Mouse (Mus musculus) adrenal gland, postnatal 14 days (tissue): ENCODE measurements around the gene Fkbp8. TPM values are rescaled to one million over a fixed set of nuclear protein-coding genes. Genes with fewer than 3 reads are reported as not detected.
A peak's percentile ranks its signal among the peaks of the same experiment; 100 is the strongest.
"Not testable (repeated sequence)": the region's sequence is repeated elsewhere in the genome, so short reads cannot be mapped to it uniquely, and the experiment has no call there.

ENCODE experiments used
- DNase-seq: peaks from one replicate; pipeline ENCODE4 v3.0.0; 2021; ENCODE audit warnings: mixed read lengths
- total RNA-seq: library from RNA; stranded (reverse); gene quantifications from 2 replicates; pipeline ENCODE4 v1.2.3, GENCODE M21; 2021

Fkbp8 gene
- total RNA-seq, 1 experiment from 2014 or later = 235 TPM

- no peak for DNase-seq
Measured at GRCm38 (mm10) chr8:70501820-70502529, 25.5 kb upstream of the Fkbp8 start.

DNA sequence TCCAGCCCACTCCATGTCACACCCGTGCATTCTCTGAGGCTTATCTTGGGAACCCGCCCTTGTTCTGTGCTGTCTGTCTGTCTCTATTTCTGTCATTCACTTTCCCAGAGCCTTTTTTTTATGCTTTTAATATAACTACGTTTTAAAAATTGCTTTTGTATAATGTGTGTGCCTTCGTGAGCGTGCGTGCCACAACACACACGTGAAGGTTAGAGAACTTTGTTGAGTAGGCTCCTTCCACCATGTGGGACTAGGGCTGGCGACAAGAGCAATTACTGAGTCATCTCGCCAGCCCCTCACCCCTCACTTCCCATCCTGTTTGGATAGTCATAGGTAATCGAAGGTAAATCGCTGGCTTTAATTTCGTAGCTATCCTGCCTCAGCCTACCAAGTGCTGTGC, 25.0 kb upstream of the Fkbp8 start:
- no peak for DNase-seq

DNA sequence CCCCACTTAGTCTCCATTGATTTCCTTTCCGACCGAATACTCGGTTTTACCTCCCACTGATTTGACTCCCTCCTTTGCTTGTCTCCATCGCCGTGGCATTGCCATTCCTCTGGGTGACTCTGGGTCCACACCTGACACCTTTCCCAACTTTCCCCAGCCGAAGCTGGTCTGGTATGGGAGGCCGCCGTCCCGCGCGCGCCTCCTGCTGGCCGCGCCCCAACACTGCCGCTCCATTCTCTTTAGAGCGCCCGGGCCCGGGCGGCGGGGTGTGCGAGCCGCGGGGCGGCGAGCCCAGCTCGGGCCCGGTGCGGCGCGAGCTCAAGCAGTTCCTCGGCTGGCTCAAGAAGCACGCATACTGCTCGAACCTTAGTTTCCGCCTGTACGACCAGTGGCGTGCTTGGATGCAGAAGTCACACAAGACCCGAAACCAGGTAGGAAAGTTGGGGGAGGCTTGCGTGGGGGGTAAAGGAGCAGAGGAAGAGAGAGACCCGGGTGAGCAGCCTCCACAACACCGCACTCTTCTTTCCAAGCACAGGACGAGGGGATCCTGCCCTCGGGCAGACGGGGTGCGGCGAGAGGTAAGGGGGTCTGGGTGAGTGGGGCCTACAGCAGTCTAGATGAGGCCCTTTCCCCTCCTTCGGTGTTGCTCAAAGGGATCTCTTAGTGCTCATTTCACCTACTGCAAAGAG, 24.3 kb upstream of the Fkbp8 start:
- DNase-seq = peak; percentile 80

DNA sequence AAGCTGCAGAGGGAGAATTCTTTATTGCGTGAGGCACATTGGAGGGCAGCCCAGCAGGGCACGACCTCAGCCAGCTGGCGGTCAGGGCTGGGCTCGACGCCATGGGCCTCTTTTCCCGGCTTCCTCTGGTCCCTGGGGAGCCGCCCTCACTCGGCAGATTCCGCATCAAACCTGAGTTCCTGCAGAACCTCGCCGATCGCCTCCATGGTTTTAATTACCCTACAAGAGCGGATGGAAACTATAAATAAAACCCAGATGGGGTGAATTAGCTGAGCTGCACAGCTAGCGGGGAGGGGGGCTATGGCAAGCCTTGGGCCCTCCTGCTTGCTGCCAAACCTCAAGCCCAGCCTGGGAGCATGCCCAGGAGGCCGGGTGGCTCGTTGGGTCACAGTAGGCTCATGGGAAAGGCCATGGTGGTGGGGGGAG, 23.2 kb upstream of the Fkbp8 start:
- DNase-seq = peak; percentile 81

DNA sequence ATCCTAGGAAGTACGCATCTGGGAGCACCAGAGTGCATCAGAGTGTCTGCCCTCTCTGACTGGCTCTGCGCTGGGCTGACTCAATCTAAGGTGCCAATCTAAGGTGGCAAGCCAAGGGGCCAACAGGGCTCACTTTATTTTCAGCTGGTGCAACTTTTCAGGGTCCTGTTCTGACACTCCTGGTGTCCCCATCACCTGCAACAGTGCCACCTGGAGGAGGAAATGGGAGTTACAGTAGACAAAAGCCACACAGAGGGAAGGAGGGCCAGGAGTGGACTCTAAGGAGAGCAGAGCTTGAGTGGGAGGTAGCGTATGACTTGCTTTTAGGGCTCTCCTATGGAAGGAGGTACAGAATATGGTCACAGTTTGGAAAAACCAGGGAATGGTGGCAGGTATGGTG, 22.7 kb upstream of the Fkbp8 start:
- peak; percentile 87 for DNase-seq

- DNase-seq = peak; percentile 43
Measured at GRCm38 (mm10) chr8:70505698-70506327, 21.7 kb upstream of the Fkbp8 start.

- DNase-seq = peak; percentile 96
Measured at GRCm38 (mm10) chr8:70506328-70507026, 21.0 kb upstream of the Fkbp8 start, which contains the start of gene Rex1bd. Gene Rex1bd (minus strand): TSS chr8:70506752.

DNA sequence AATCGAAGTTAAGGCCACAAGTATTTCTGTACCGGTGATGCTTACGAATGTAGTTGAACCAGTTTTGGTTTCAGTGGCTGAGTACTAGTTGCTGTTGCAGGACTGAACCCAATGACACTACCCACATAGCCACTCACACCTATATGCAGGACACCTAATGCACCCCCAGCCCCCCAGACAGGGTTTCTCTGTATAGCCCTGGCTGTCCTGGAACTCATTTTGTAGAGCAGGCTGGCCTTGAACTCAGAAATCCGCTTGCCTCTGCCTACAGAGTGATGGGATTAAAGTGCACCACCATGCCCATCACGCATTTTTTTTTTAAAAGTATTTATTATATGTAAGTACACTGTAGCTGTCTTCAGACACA, 20.5 kb upstream of the Fkbp8 start:
- DNase-seq = no peak

DNA sequence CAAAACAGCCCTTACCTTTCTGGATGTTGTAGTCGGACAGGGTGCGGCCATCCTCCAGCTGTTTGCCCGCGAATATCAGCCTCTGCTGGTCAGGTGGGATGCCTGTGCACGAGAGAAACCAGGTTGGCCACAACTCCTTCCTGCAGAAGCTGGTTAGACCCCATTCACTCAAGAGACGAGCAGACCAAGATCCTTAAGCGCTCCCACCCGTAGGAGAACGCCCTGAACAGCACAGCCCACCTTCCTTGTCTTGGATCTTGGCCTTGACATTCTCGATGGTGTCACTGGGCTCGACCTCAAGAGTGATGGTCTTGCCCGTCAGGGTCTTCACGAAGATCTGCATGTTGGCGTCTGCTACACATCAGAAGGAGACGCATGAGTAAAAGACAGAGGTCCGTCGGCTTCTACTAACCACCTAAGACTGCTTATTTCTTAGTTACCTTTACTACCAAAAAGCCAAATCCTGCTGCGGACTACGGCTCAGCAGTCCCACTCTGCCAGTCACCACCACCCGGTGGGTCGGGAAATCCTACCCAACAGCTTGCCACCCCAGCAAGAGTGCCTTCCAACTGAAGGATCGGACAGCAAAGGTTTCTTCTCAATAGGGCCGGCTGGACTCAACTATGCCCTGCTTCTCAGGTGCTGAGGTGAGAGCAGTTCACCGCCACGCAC, 18.1 kb upstream of the Fkbp8 start:
- DNase-seq = no peak

- DNase-seq = peak; percentile 98
Measured at GRCm38 (mm10) chr8:70510228-70510915, 17.2 kb upstream of the Fkbp8 start, which contains the start of gene Uba52. Gene Uba52 (minus strand): TSS chr8:70510801.

- DNase-seq = not testable (repeated sequence)
Measured at GRCm38 (mm10) chr8:70511174-70511573, 16.4 kb upstream of the Fkbp8 start.

GRCm38 (mm10) chr8:70511770-70512169, 15.8 kb upstream of the Fkbp8 start:
- DNase-seq = no peak

DNA sequence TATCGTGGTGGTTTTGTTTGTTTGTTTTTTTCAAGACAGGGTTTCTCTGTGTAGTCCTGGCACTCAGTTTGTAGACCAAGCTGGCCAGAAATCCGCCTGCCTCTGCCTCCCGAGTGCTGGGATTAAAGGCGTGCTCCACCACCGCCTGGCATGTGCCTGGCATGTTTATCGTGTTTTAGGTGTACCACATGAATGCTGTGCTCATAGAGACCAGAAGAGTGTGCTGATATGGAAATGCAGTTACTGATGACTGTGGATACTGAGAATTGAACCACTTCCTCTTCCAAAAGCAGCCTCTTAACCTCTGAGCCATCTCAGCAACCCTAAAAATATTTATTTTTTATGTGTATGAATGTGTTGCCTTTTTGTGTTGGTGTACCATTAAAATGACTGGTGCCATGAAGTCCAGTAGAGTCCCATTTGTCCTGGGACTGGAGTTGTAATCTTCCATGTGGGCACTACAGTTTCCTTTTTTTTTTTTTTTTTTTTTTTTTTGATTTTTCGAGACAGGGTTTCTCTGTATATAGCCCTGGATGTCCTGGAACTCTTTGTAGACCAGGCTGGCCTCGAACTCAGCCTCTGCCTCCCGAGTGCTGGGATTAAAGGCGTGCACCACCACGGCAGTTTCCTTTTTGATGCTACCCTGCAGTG, 15.1 kb upstream of the Fkbp8 start:
- no peak for DNase-seq

DNA sequence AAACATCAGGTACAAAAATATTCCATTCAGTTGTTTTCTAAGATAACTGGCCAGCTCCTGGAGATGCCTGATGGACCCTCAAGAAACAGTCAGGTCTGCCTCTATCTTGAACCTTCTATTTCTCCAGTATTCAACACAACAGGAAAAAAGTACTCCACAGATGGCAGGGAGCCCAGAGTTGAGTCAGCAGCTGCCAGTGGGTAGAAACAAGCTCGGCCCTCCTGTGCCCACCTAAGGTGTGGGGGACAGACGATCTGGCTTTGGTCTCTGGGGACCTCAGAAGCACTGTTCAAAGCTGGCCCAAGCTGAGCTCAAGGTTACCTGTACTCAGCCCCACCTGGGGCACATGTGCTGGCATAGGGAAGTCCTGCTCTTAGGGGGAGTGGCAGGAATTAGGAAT, 14.1 kb upstream of the Fkbp8 start:
- peak; percentile 77 for DNase-seq

DNA sequence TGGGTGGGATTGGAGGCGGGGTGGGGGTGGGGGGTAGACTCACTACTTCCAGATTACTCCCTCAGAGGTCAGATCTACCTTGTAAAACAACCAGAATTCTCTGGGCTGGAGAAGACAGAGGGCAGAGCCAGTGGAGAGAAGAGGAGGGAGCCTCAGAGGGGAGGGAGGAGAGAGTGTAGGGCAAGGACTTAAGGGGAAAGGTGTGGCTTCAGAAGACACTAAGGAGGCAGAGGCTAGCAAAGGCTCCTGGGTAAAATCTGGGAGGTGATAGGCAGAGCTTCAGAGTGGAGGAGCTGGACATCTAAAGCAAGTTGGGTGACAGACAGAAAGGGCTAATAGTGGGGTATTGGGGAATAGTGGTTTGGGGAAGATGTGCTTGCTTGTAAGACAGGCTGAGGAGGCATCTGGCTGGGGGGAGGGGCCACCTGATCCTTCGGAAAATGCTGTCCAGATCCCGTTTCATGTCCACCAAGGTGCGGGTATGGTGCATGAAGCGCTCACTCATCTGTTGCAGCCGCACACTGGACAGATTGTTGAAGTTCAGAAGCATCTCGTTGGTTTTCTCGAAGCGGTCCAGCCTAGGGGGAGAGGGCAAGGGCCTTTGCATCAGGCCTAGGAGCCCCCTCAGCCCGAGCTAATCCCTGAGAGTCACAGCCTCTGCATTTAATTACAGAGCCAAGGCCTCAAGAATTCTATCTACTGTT, 9.4 kb upstream of the Fkbp8 start:
- DNase-seq = no peak

- no peak for DNase-seq
Measured at GRCm38 (mm10) chr8:70519043-70519442, 8.5 kb upstream of the Fkbp8 start.

DNA sequence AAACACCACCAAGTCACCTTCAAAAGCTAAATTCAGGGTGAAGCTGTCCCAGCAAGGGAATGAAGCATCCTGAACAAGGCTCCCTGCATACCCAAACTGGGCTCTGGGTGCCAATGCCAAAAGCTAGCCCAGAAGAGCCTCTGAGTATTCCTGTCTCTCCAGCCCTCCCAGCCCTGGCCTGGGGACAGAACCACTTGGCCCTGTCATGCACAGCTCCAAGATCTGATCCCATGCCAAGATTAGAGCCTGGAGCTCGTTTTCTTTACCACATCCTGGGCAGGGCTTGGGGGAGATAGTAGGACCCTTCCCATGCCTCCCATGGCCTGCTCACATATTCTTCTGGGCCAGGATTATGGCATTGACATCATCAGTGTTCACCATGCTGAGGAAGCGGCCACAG, 7.9 kb upstream of the Fkbp8 start:
- no peak for DNase-seq

- peak; percentile 97 for DNase-seq
Measured at GRCm38 (mm10) chr8:70522592-70523403, 4.7 kb upstream of the Fkbp8 start.

DNA sequence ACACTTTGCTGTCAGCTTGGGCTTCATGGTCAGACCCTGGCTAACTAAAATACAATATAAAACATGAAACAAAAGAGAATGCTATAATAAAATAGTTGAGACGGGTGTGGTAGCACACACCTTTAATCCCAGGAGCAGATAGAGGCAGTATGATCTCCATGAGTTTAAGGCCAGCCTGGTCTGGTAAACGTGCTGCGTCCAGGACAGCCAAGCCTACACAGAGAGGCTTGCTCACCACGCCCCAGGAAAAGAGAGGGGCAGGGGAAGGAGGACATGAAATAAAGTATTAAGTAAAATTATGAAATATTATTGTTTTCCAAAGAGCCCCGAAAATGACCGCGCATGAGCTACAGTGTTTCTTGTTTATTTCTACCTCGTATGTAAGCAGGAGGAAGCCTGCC, 413 bp upstream of the Fkbp8 start:
- no peak for DNase-seq
